ENCODE assay signal across 8 mouse cellular contexts in genomic region chr19:42443887-42444409, GRCm38 (mm10). TPM values are rescaled to one million over a fixed set of nuclear protein-coding genes. Genes with fewer than 3 reads are reported as not detected.
DNase-seq lines count a peak whose midpoint lies in the region; ATAC-seq and TF ChIP-seq lines count a peak whose summit lies in the region.

No protein-coding gene starts in this region.

- H3K27me3 ChIP-seq in liver, postnatal 0 days (ENCODE audit: insufficient read depth, low read length): no peaks in the 10 kb centered on the region

- peak; percentile 23 to 70 for DNase-seq in adrenal gland, adult (ENCODE audit: inconsistent age in 2 of 2, low spot score in 1 of 2)
- no peak for DNase-seq in adrenal gland, postnatal 4 days (ENCODE audit: low spot score in 2 of 2)
- peak; percentile 46 to 49 for DNase-seq in left cerebral cortex, adult 18-20 months (ENCODE audit: low spot score in 2 of 2)
- no peak for DNase-seq in left cerebral cortex, postnatal 10 days (ENCODE audit: extremely low spot score in 1 of 2, low spot score in 2 of 2)
- peak; percentile 49 for DNase-seq in adrenal gland, postnatal 10 days
- DNase-seq in liver, postnatal 0 days: peak; percentile 28
- DNase-seq in urinary bladder, adult 18-20 months (ENCODE audit: low spot score in 2 of 2): no peak

- H3K36me3 ChIP-seq in liver, postnatal 0 days (replicated peaks; ENCODE audit: insufficient read depth, low read length): no peaks in the 10 kb centered on the region

- 10% methylated on average over 3 of the region's 3 CpGs for WGBS in liver, postnatal 0 days (ENCODE audit: insufficient replicate concordance)

- no peak for TF ChIP-seq EP300 in liver, postnatal 0 days (IDR thresholded peaks at IDR 0.05; ENCODE audit: low read depth)

- no peaks in the 10 kb centered on the region for H3K9me3 ChIP-seq in liver, postnatal 0 days (ENCODE audit: low read length)

- no peak overlapping the region for H3K4me3 ChIP-seq in embryonic fibroblast, embryonic 13.5 days (ENCODE audit: insufficient read depth, low read length)
- no peak overlapping the region for H3K4me3 ChIP-seq in liver, postnatal 0 days (ENCODE audit: low read depth, low read length)

- intact Hi-C loops in left cerebral cortex, postnatal 10 days (cut with DNase I): no loop called here

- peak; percentile 29; the same call in 1 of the 2 replicates for TF ChIP-seq CTCF in embryonic fibroblast, embryonic 13.5 days (IDR thresholded peaks at IDR 0.05; ENCODE audit: borderline replicate concordance, insufficient read depth, low read length)
- TF ChIP-seq CTCF in liver, postnatal 0 days (IDR thresholded peaks at IDR 0.05; ENCODE audit: low read depth): peak; percentile 79

- H3K9ac ChIP-seq in liver, postnatal 0 days (replicated peaks): no peak overlapping the region

- H3K4me1 ChIP-seq in embryonic fibroblast, embryonic 13.5 days (ENCODE audit: control insufficient read depth, insufficient read depth, low read length): no peaks in the 10 kb centered on the region
- H3K4me1 ChIP-seq in liver, postnatal 0 days (ENCODE audit: insufficient read depth): no peaks in the 10 kb centered on the region

- TF ChIP-seq POLR2A in embryonic fibroblast, embryonic 13.5 days (IDR thresholded peaks at IDR 0.05; ENCODE audit: low read depth, low read length): no peak

- no peak for ATAC-seq in liver, postnatal 0 days

- no peak overlapping the region for H3K4me2 ChIP-seq in liver, postnatal 0 days (ENCODE audit: low read depth, low read length)

- H3K27ac ChIP-seq in embryonic fibroblast, embryonic 13.5 days (ENCODE audit: insufficient read depth, low read length): no peak overlapping the region
- H3K27ac ChIP-seq in liver, postnatal 0 days (ENCODE audit: low read depth): no peak overlapping the region

RNA-seq across cellular contexts. Expression of gene Crtac1, which starts 12.4 kb away (rescaled TPM):
- total RNA-seq in adrenal gland, postnatal 4 days (2021): 1 to 10 TPM; 2.6 to 3.9 TPM
- total RNA-seq in left cerebral cortex, adult 18-20 months (2021): 10 to 100 TPM; 61.1 to 68.7 TPM
- 10 to 100 TPM; 69.2 to 86.4 TPM for total RNA-seq in left cerebral cortex, postnatal 10 days (2021)
- 1 to 10 TPM in 1 of 2 experiments, under 1 TPM in 1; 0.63 to 1.3 TPM for total RNA-seq in adrenal gland, postnatal 10 days (2021)
- not detected in 2 replicates for polyA plus RNA-seq in embryonic fibroblast, embryonic 13.5 days (2011; ENCODE audit: insufficient read length, low read depth, missing spikeins)
- polyA plus RNA-seq in liver, postnatal 0 days (2015; fragmentation: Nextera tagmentation; extraction: Ambion mirVana): 0.11 and 0.21 TPM in 2 replicates

Comparison
In these comparisons a context has a peak if more than half of its experiments do, and no peak if none do; other contexts are left out.
1. DNase-seq: peak in adrenal gland, adult (2 of 2), left cerebral cortex, adult 18-20 months (2 of 2), adrenal gland, postnatal 10 days (single experiment) and liver, postnatal 0 days (single experiment); none in adrenal gland, postnatal 4 days (0 of 2), left cerebral cortex, postnatal 10 days (0 of 2) and urinary bladder, adult 18-20 months (0 of 2).
2. RNA of gene Crtac1, which starts 12.4 kb away (total RNA-seq): 69.2 to 86.4 TPM in left cerebral cortex, postnatal 10 days and 61.1 to 68.7 TPM in left cerebral cortex, adult 18-20 months; 2.6 to 3.9 TPM in adrenal gland, postnatal 4 days and 0.63 to 1.3 TPM in adrenal gland, postnatal 10 days; every median in the first group is over 10 times any median in the second.